Mouse (Mus musculus) mesoderm, embryonic 11.5 days (tissue): ENCODE data around the gene Gm6164.
"Not testable (repeated sequence)": the region's sequence is repeated elsewhere in the genome, so short reads cannot be mapped to it uniquely, and the experiment has no call there.

Experiments
- DNase-seq: peaks from one replicate; pipeline ENCODE4 v3.0.0-alpha.2; 2012; ENCODE audit warnings: low read depth, low spot score

The Gm6164 gene

GRCm38 (mm10) chr7:20205507-20205906 is at the start of gene Gm6164:
Gm6164 (minus strand) TSS chr7:20205607.
- DNase-seq, result not testable (repeated sequence)

DNA sequence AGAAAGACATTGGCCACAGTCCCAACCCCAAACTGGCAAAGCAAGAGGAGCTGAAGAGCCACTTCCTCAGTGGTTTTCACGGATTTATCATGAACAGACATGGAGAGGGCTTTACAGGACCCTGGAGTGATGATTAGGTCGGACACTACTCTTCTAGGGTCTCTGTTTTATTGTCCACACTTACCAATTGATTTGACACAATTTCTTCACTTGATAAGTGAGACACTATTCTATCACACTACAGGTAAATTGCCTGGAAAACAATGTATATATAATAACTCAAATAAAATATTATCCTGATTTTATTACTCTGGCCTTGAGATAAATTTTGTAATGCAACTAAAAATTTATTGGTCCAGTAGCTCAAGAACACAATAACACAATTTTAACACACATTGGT is 28.3 kb upstream of the Gm6164 start, which contains the start of gene Gm4498:
Gene Gm4498, minus strand, starts transcription at position 101 of the 400 bp plus-strand sequence.
- DNase-seq, result not testable (repeated sequence)

DNA sequence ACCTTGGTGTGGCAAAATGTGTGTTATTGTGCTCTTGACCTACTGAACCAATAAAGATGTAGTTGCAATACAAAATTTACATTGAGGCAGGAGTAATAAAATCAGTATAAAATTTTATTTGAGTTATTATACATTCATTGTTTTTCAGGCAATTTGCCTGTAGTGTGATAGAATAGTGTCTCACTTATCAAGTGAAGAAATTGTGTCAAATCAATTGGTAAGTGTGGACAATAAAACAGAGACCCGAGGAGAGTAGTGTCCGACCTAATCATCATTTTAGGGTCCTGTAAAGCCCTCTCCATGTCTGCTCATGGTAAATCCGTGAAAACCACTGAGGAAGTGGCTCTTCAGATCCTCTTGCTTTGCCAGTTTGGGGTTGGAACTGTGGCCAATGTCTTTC is 12.0 kb downstream of the Gm6164 start, which contains the start of gene Vmn1r95:
Gene Vmn1r95, plus strand, starts transcription at position 301 of the 400 bp plus-strand sequence.
- not testable (repeated sequence) for DNase-seq

- DNase-seq, result not testable (repeated sequence)
Observed at GRCm38 (mm10) chr7:20168277-20168676, 37.1 kb downstream of the Gm6164 start, which contains the start of gene Vmn1r94. Vmn1r94 (minus strand) TSS chr7:20168377.
